Mouse (Mus musculus) megakaryocyte progenitor cell, adult 5-6 weeks (primary cell): ENCODE measurements around the gene Pprc1. TPM values are rescaled to one million over a fixed set of nuclear protein-coding genes. Genes with fewer than 3 reads are reported as not detected.
A peak's percentile ranks its signal among the peaks of the same experiment; 100 is the strongest.

Experiments
- ATAC-seq: replicated peaks from 2 replicates; pipeline ENCODE4 v1.8.0; 2016; ENCODE audit warnings: mild to moderate bottlenecking, moderate TSS enrichment, inconsistent platforms; ENCODE audit not compliant: poor library complexity
- total RNA-seq, 2 experiments: library from RNA; stranded (forward) in 1 of 2; stranded (reverse) in 1 of 2; fragments of 157-497, 149-512 nt in 1 of 2; fragments of 200-1000 nt in 1 of 2; gene quantifications; 2 replicates each; pipeline versions ENCODE4 v1.2.3 to v1.2.4; 2015 to 2017

Pprc1 gene
- total RNA-seq, 2 experiments from 2014 or later = 20.7 to 59.6 TPM

- no peak for ATAC-seq
Observed at GRCm38 (mm10) chr19:46032731-46033510, 11.8 kb upstream of the Pprc1 start.

GRCm38 (mm10) chr19:46033911-46034310 is 10.8 kb upstream of the Pprc1 start:
- ATAC-seq = no peak

GRCm38 (mm10) chr19:46035971-46036370 is 8.7 kb upstream of the Pprc1 start:
- no peak for ATAC-seq

- ATAC-seq = 0 out of 2 replicates have a peak, but pooled peaks have one; percentile 21
Observed at GRCm38 (mm10) chr19:46036477-46037242, 8.0 kb upstream of the Pprc1 start.

- peak; percentile 45 for ATAC-seq
Observed at GRCm38 (mm10) chr19:46037243-46037924, 7.3 kb upstream of the Pprc1 start.

- no peak for ATAC-seq
Observed at GRCm38 (mm10) chr19:46037925-46038850, 6.5 kb upstream of the Pprc1 start.

GRCm38 (mm10) chr19:46038851-46039260 is 5.8 kb upstream of the Pprc1 start:
- ATAC-seq = no peak

- ATAC-seq = peak; percentile 69
Observed at GRCm38 (mm10) chr19:46039478-46039877, 5.2 kb upstream of the Pprc1 start.

- no peak for ATAC-seq
Observed at GRCm38 (mm10) chr19:46040149-46040902, 4.4 kb upstream of the Pprc1 start.

GRCm38 (mm10) chr19:46041299-46041932 is 3.3 kb upstream of the Pprc1 start:
- ATAC-seq = no peak

- peak; percentile 11; the same call in 1 of the 2 replicates for ATAC-seq
Observed at GRCm38 (mm10) chr19:46041933-46042475, 2.7 kb upstream of the Pprc1 start.

- peak; percentile 3; the same call in 1 of the 2 replicates for ATAC-seq
Observed at GRCm38 (mm10) chr19:46042476-46043011, 2.1 kb upstream of the Pprc1 start.

- no peak for ATAC-seq
Observed at GRCm38 (mm10) chr19:46043380-46043779, 1.3 kb upstream of the Pprc1 start.

- peak; percentile 45 for ATAC-seq
Observed at GRCm38 (mm10) chr19:46044993-46045695, 458 bp downstream of the Pprc1 start, which contains the start of gene Ldb1. Gene Ldb1, minus strand, starts transcription at chr19:46045214.

- no peak for ATAC-seq
Observed at GRCm38 (mm10) chr19:46045696-46046311, 1.1 kb downstream of the Pprc1 start.

GRCm38 (mm10) chr19:46046621-46047025 is 1.9 kb downstream of the Pprc1 start:
- ATAC-seq = no peak

- ATAC-seq = no peak
Observed at GRCm38 (mm10) chr19:46047426-46047825, 2.7 kb downstream of the Pprc1 start.
